Mouse (Mus musculus) heart, postnatal 0 days (tissue): ENCODE results near the gene Clec10a.

Experiments
- CTCF ChIP-seq: IDR thresholded peaks from 2 replicates; pipeline ENCODE4 v1.5.1; 2016; ENCODE audit warnings: antibody characterized with exemption, control low read depth, low read depth
- EP300 ChIP-seq: IDR thresholded peaks from 2 replicates; pipeline ENCODE4 v1.6.1; 2016; ENCODE audit warnings: antibody characterized with exemption, low read depth

GRCm38 (mm10) chr11:70215301-70215700 is 59.3 kb downstream of the Clec10a start:
- TF ChIP-seq CTCF (no peak), EP300 (no peak)
